Mouse (Mus musculus) testis, postnatal 10 days (tissue): Measurements from ENCODE around the gene C730034F03Rik.

ENCODE experiments used
- DNase-seq: peaks from one replicate; pipeline ENCODE4 v3.0.0; 2021; ENCODE audit warnings: low spot score

Gene C730034F03Rik

GRCm38 (mm10) chr15:89475611-89476474, 46.5 kb downstream of the C730034F03Rik start:
- peak; percentile 93 for DNase-seq

GRCm38 (mm10) chr15:89476475-89476815, 47.1 kb downstream of the C730034F03Rik start:
- DNase-seq: no peak

DNA sequence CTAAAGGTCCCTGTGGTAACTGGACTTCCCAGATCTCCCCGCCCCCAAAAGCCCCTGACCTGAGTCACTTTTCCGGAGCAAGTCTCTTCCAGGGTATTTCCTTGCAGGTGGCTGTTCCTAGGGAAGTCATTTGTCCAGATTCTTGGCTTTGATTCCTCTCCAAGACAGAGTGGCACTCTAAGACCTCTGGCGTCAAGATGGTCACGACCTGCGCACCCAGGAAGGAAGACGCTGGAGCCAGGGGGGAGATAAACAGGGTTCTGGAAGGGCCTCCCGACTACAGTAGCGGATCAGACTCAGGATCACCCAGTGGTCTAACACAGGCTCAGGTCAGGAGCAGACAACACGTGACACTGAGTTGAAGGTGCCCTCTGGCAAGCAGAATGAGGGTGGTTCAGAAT, 47.7 kb downstream of the C730034F03Rik start, which contains the start of gene Arsa:
Gene Arsa, minus strand, starts transcription at position 335 of the 401 bp plus-strand sequence.
- no peak for DNase-seq

GRCm38 (mm10) chr15:89477806-89478205, 48.4 kb downstream of the C730034F03Rik start:
- DNase-seq: no peak

- DNase-seq: no peak
These were observed 49.2 kb downstream of the C730034F03Rik start for GRCm38 (mm10) chr15:89478622-89479021.
